Mouse (Mus musculus): Measurements from ENCODE around the gene Cenpq.

DNA sequence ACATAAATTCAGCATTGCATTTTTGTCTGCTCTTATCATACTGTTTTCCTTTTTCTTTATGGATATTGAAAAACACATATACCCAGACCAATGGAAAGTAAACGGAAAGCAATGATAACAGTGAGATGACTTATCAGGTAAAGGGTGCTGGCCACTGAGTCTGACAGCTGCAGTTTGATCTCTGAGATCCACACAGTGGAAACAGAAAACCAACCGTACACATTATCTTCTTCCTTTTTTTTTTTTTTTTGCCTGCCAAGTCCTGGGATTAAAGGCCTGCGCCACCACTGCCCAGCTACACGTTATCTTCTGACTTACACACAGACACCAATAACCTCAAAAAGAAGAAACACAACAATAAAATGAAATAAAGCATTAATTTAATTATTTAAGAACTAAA lies 31.5 kb downstream of the Cenpq start:
- TF ChIP-seq RAD21 (IDR thresholded peaks at IDR 0.05; ENCODE audit: low read depth, low read length) (no peak), RCOR1 (conservative IDR thresholded peaks at IDR 0.05; ENCODE audit: low read depth, low read length) (no peak), EP300 (IDR thresholded peaks at IDR 0.05; ENCODE audit: low read length) (no peak), MAZ (IDR thresholded peaks at IDR 0.05; ENCODE audit: low read depth, low read length) (no peak), SMC3 (IDR thresholded peaks at IDR 0.05; ENCODE audit: low read depth, low read length) (no peak), ZNF384 (IDR thresholded peaks at IDR 0.05; ENCODE audit: low read depth, low read length) (no peak), NRF1 (IDR thresholded peaks at IDR 0.05; ENCODE audit: low read depth, low read length) (no peak), UBTF (IDR thresholded peaks at IDR 0.05; ENCODE audit: low read depth, low read length) (no peak), CTCF (conservative IDR thresholded peaks at IDR 0.05 in 1 of 2, IDR thresholded peaks at IDR 0.05 in 1 of 2; ENCODE audit: low read depth in 2 of 2, low read length in 2 of 2) (no peak)

Data from CH12.LX (cell line).